14 mouse cellular contexts compared by ENCODE assay signal in the genomic region with DNA sequence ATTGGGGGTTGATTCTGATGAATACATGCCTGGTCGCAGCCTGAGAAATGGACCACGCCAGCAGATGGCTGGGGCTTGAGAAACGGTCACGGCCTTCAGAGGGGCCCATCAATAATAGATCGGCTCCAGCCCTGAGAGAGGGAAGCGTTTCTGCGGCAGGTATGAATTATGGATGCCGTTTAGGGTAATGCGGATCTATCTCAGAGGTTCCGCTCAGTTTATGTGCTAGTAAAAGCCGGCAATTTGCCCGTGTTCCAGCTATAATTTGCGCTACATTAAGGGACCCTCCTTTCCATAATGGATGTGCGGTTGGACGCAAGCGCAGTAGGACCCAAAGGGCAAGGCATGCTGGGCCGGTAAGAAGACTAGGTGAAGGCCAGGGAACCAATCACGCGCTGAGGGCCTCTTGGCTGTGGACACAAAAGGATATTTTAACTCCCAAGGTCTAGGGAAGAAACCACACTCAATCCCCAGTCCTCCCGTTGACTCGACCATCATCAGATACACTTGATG.
DNase-seq lines count a peak whose midpoint lies in the region; ATAC-seq and TF ChIP-seq lines count a peak whose summit lies in the region.
"Had no signal": no experiment of that assay in that cellular context is flagged by ENCODE, and none has a peak within 500 bp of the region (broad histone marks: within the 10 kb centered on the region; RNA-seq: fewer than 3 reads in every experiment).

No protein-coding gene starts in this region.

- H3K9me3 ChIP-seq in hindbrain, embryonic 12.5 days (replicated peaks) = no peaks in the 10 kb centered on the region
- no peaks in the 10 kb centered on the region for H3K9me3 ChIP-seq in hindbrain, postnatal 0 days (ENCODE audit: low read length)
- H3K9me3 ChIP-seq: forebrain, embryonic 12.5 days; kidney, embryonic 15.5 days; lung, embryonic 15.5 days had no signal

- H3K27ac ChIP-seq in hindbrain, embryonic 12.5 days = no peak overlapping the region
- no peak overlapping the region for H3K27ac ChIP-seq in hindbrain, postnatal 0 days
- H3K27ac ChIP-seq: forebrain, embryonic 12.5 days; kidney, embryonic 15.5 days; liver, embryonic 14.5 days; lung, embryonic 15.5 days; macrophage had no signal

- no peak overlapping the region for H3K4me2 ChIP-seq in hindbrain, embryonic 12.5 days (replicated peaks)
- H3K4me2 ChIP-seq in hindbrain, postnatal 0 days (ENCODE audit: low read depth, low read length) = no peak overlapping the region
- H3K4me2 ChIP-seq: forebrain, embryonic 12.5 days; kidney, embryonic 15.5 days; lung, embryonic 15.5 days had no signal

- no peaks in the 10 kb centered on the region for H3K36me3 ChIP-seq in hindbrain, embryonic 12.5 days
- H3K36me3 ChIP-seq in hindbrain, postnatal 0 days (ENCODE audit: insufficient read depth, low read length) = no peaks in the 10 kb centered on the region
- H3K36me3 ChIP-seq: forebrain, embryonic 12.5 days; kidney, embryonic 15.5 days; lung, embryonic 15.5 days had no signal

- WGBS in hindbrain, embryonic 12.5 days = 84% methylated on average over 21 of the region's 21 CpGs
- WGBS in hindbrain, postnatal 0 days = 87% methylated on average over 21 of the region's 21 CpGs

- ATAC-seq in hindbrain, embryonic 12.5 days (ENCODE audit: low FRiP score) = 0 out of 2 replicates have a peak, but pooled peaks have one; percentile 9
- no peak for ATAC-seq in hindbrain, postnatal 0 days
- ATAC-seq: intestine, embryonic 16.5 days had no signal

- no peak overlapping the region for H3K4me3 ChIP-seq in hindbrain, embryonic 12.5 days
- H3K4me3 ChIP-seq in hindbrain, postnatal 0 days (ENCODE audit: low read length) = no peak overlapping the region
- H3K4me3 ChIP-seq: forebrain, embryonic 12.5 days; kidney, embryonic 15.5 days; lung, embryonic 15.5 days had no signal

- no peak overlapping the region for H3K9ac ChIP-seq in hindbrain, embryonic 12.5 days
- no peak overlapping the region for H3K9ac ChIP-seq in hindbrain, postnatal 0 days (replicated peaks; ENCODE audit: low read length)
- H3K9ac ChIP-seq: forebrain, embryonic 12.5 days; kidney, embryonic 15.5 days; liver, embryonic 14.5 days; lung, embryonic 15.5 days had no signal

- no peak for DNase-seq in hindbrain, postnatal 0 days (ENCODE audit: low spot score)
- DNase-seq in R1 (ENCODE audit: low read depth, low spot score) = peak; percentile 5
- DNase-seq in mesoderm, embryonic 11.5 days (ENCODE audit: low read depth, low spot score) = peak; percentile 25
- DNase-seq in retina, embryonic 14.5 days (ENCODE audit: low spot score) = peak; percentile 65
- DNase-seq in gastrocnemius, postnatal 25 days = no peak
- no peak for DNase-seq in left cerebral cortex, postnatal 4 days
- DNase-seq: thymus, postnatal 36 days had no signal

- 0 out of 2 replicates have a peak, but pooled peaks cover 4% of the 10 kb centered on the region for H3K27me3 ChIP-seq in hindbrain, embryonic 12.5 days
- H3K27me3 ChIP-seq in hindbrain, postnatal 0 days (ENCODE audit: insufficient read depth, low read length) = no peaks in the 10 kb centered on the region
- H3K27me3 ChIP-seq: kidney, embryonic 15.5 days; lung, embryonic 15.5 days had no signal

- no peaks in the 10 kb centered on the region for H3K4me1 ChIP-seq in hindbrain, embryonic 12.5 days
- no peaks in the 10 kb centered on the region for H3K4me1 ChIP-seq in hindbrain, postnatal 0 days (ENCODE audit: insufficient read depth, low read length)
- H3K4me1 ChIP-seq: forebrain, embryonic 12.5 days; kidney, embryonic 15.5 days; lung, embryonic 15.5 days had no signal

- intact Hi-C loops in left cerebral cortex, postnatal 4 days (cut with DNase I) = no loop called here

- TF ChIP-seq CTCF in hindbrain, postnatal 0 days (IDR thresholded peaks at IDR 0.05; ENCODE audit: low read depth) = no peak

Comparison
In these comparisons a context has a peak if more than half of its experiments do, and no peak if none do; other contexts are left out.
1. DNase-seq: peak in R1 (single experiment), mesoderm, embryonic 11.5 days (single experiment) and retina, embryonic 14.5 days (single experiment); none in hindbrain, postnatal 0 days (single experiment), gastrocnemius, postnatal 25 days (single experiment) and left cerebral cortex, postnatal 4 days (single experiment).